Mouse (Mus musculus): ENCODE results near the gene Mcts1. TPM values are rescaled to one million over a fixed set of nuclear protein-coding genes. Genes with fewer than 3 reads are reported as not detected.
A peak's percentile ranks its signal among the peaks of the same experiment; 100 is the strongest.

Gene Mcts1
- polyA plus RNA-seq, 1 experiment from 2014 or later = 83.2 TPM

- Histone ChIP-seq H3K4me1 (ENCODE audit: control insufficient read depth, insufficient read depth, low read length) (no peaks in the 10 kb centered on the region), H3K4me3 (ENCODE audit: low read depth, low read length) (no peak overlapping the region), H3K36me3 (ENCODE audit: control insufficient read depth, insufficient read depth, low read length) (no peaks in the 10 kb centered on the region), H3K27me3 (ENCODE audit: control insufficient read depth, insufficient read depth, low read length) (no peaks in the 10 kb centered on the region), H3K27ac (replicated peaks; ENCODE audit: low read depth, low read length) (no peak overlapping the region), H3K9ac (ENCODE audit: low read length) (no peak overlapping the region), H3K9me3 (ENCODE audit: control insufficient read depth, low read length) (no peaks in the 10 kb centered on the region), H3K4me2 (ENCODE audit: low read depth, severe bottlenecking) (no peak overlapping the region)
- ATAC-seq (ENCODE audit: insufficient number of reproducible peaks, low FRiP score, low TSS enrichment, low read depth) (no peak), DNase-seq (ENCODE audit: low spot score) (peak; percentile 20)
- WGBS = 32% methylated on average over 4 of the region's 4 CpGs
Observed at GRCm38 (mm10) chrX:38642183-38642582, 41.8 kb downstream of the Mcts1 start.

- H3K27me3 ChIP-seq (ENCODE audit: control insufficient read depth, insufficient read depth, low read length) = no peaks in the 10 kb centered on the region
- no peaks in the 10 kb centered on the region for H3K9me3 ChIP-seq (ENCODE audit: control insufficient read depth, low read length)
- DNase-seq (ENCODE audit: low spot score) (no peak), ATAC-seq (ENCODE audit: insufficient number of reproducible peaks, low FRiP score, low TSS enrichment, low read depth) (no peak)
- no peak overlapping the region for H3K27ac ChIP-seq (replicated peaks; ENCODE audit: low read depth, low read length)
- H3K36me3 ChIP-seq (ENCODE audit: control insufficient read depth, insufficient read depth, low read length) = no peaks in the 10 kb centered on the region
- WGBS = 54% methylated on average over 9 of the region's 9 CpGs
- no peaks in the 10 kb centered on the region for H3K4me1 ChIP-seq (ENCODE audit: control insufficient read depth, insufficient read depth, low read length)
- H3K4me2 ChIP-seq (ENCODE audit: low read depth, severe bottlenecking) = no peak overlapping the region
- no peak overlapping the region for H3K9ac ChIP-seq (ENCODE audit: low read length)
- H3K4me3 ChIP-seq (ENCODE audit: low read depth, low read length) = no peak overlapping the region
Observed at GRCm38 (mm10) chrX:38650404-38651039, 50.1 kb downstream of the Mcts1 start.

- Histone ChIP-seq H3K4me1 (ENCODE audit: control insufficient read depth, insufficient read depth, low read length) (no peaks in the 10 kb centered on the region), H3K36me3 (ENCODE audit: control insufficient read depth, insufficient read depth, low read length) (no peaks in the 10 kb centered on the region), H3K9me3 (ENCODE audit: control insufficient read depth, low read length) (no peaks in the 10 kb centered on the region), H3K27ac (replicated peaks; ENCODE audit: low read depth, low read length) (no peak overlapping the region), H3K4me2 (ENCODE audit: low read depth, severe bottlenecking) (no peak overlapping the region), H3K4me3 (ENCODE audit: low read depth, low read length) (no peak overlapping the region), H3K27me3 (ENCODE audit: control insufficient read depth, insufficient read depth, low read length) (no peaks in the 10 kb centered on the region), H3K9ac (ENCODE audit: low read length) (no peak overlapping the region)
- 47% methylated on average over 5 of the region's 7 CpGs for WGBS
- DNase-seq (ENCODE audit: low spot score) = no peak
- 0 out of 2 replicates have a peak, but pooled peaks have one; percentile 31 for ATAC-seq (ENCODE audit: insufficient number of reproducible peaks, low FRiP score, low TSS enrichment, low read depth)
Observed at GRCm38 (mm10) chrX:38651167-38651566, 50.8 kb downstream of the Mcts1 start.

- Histone ChIP-seq H3K9me3 (ENCODE audit: control insufficient read depth, low read length) (no peaks in the 10 kb centered on the region), H3K4me1 (ENCODE audit: control insufficient read depth, insufficient read depth, low read length) (no peaks in the 10 kb centered on the region), H3K4me3 (ENCODE audit: low read depth, low read length) (no peak overlapping the region), H3K36me3 (ENCODE audit: control insufficient read depth, insufficient read depth, low read length) (no peaks in the 10 kb centered on the region), H3K27ac (replicated peaks; ENCODE audit: low read depth, low read length) (no peak overlapping the region), H3K4me2 (ENCODE audit: low read depth, severe bottlenecking) (no peak overlapping the region), H3K9ac (ENCODE audit: low read length) (no peak overlapping the region), H3K27me3 (ENCODE audit: control insufficient read depth, insufficient read depth, low read length) (no peaks in the 10 kb centered on the region)
- no peak for DNase-seq (ENCODE audit: low spot score)
- no peak for ATAC-seq (ENCODE audit: insufficient number of reproducible peaks, low FRiP score, low TSS enrichment, low read depth)
- WGBS = 75% methylated on average over 1 of the region's 1 CpGs
Observed at GRCm38 (mm10) chrX:38653181-38653580, 52.8 kb downstream of the Mcts1 start.

GRCm38 (mm10) chrX:38654681-38655080 lies 54.3 kb downstream of the Mcts1 start:
- no peaks in the 10 kb centered on the region for H3K36me3 ChIP-seq (ENCODE audit: control insufficient read depth, insufficient read depth, low read length)
- no peak for DNase-seq (ENCODE audit: low spot score)
- WGBS = 82% methylated on average over 5 of the region's 5 CpGs
- no peak for ATAC-seq (ENCODE audit: insufficient number of reproducible peaks, low FRiP score, low TSS enrichment, low read depth)
- no peak overlapping the region for H3K4me2 ChIP-seq (ENCODE audit: low read depth, severe bottlenecking)
- no peak overlapping the region for H3K4me3 ChIP-seq (ENCODE audit: low read depth, low read length)
- no peak overlapping the region for H3K27ac ChIP-seq (replicated peaks; ENCODE audit: low read depth, low read length)
- H3K9ac ChIP-seq (ENCODE audit: low read length) = no peak overlapping the region
- H3K27me3 ChIP-seq (ENCODE audit: control insufficient read depth, insufficient read depth, low read length) = no peaks in the 10 kb centered on the region
- no peaks in the 10 kb centered on the region for H3K9me3 ChIP-seq (ENCODE audit: control insufficient read depth, low read length)
- no peaks in the 10 kb centered on the region for H3K4me1 ChIP-seq (ENCODE audit: control insufficient read depth, insufficient read depth, low read length)

GRCm38 (mm10) chrX:38656206-38656883 lies 56.0 kb downstream of the Mcts1 start:
- Histone ChIP-seq H3K4me1 (ENCODE audit: control insufficient read depth, insufficient read depth, low read length) (no peaks in the 10 kb centered on the region), H3K27me3 (ENCODE audit: control insufficient read depth, insufficient read depth, low read length) (no peaks in the 10 kb centered on the region), H3K9ac (ENCODE audit: low read length) (no peak overlapping the region), H3K9me3 (ENCODE audit: control insufficient read depth, low read length) (no peaks in the 10 kb centered on the region), H3K4me2 (ENCODE audit: low read depth, severe bottlenecking) (no peak overlapping the region), H3K27ac (replicated peaks; ENCODE audit: low read depth, low read length) (no peak overlapping the region), H3K36me3 (ENCODE audit: control insufficient read depth, insufficient read depth, low read length) (no peaks in the 10 kb centered on the region), H3K4me3 (ENCODE audit: low read depth, low read length) (no peak overlapping the region)
- 76% methylated on average over 4 of the region's 4 CpGs for WGBS
- ATAC-seq (ENCODE audit: insufficient number of reproducible peaks, low FRiP score, low TSS enrichment, low read depth) = no peak
- no peak for DNase-seq (ENCODE audit: low spot score)

Other genes starting within 250 kb of the Mcts1 start
- 88.4 and 89.2 TPM in 2 replicates for gene Lamp2, start 144.1 kb upstream of the Mcts1 start, polyA plus RNA-seq (2014; fragmentation: Nextera tagmentation; extraction: Ambion mirVana)
- 63.0 and 63.6 TPM in 2 replicates for gene Cul4b, start 24.4 kb upstream of the Mcts1 start, polyA plus RNA-seq (2014; fragmentation: Nextera tagmentation; extraction: Ambion mirVana)
- 18.3 and 19.1 TPM in 2 replicates for gene C1galt1c1, start 34.5 kb downstream of the Mcts1 start, polyA plus RNA-seq (2014; fragmentation: Nextera tagmentation; extraction: Ambion mirVana)
- 0.28 TPM in 1 of 2 replicates, not detected in the other for gene 6030498E09Rik, start 172.1 kb downstream of the Mcts1 start, polyA plus RNA-seq (2014; fragmentation: Nextera tagmentation; extraction: Ambion mirVana)

Measured in limb, embryonic 11.5 days (tissue).